Mouse (Mus musculus): ENCODE measurements around the gene Gpc5.

Gpc5 gene

GRCm38 (mm10) chr14:115228075-115228474, 136.1 kb downstream of the Gpc5 start:
- no peaks in the 10 kb centered on the region for H3K36me3 ChIP-seq (ENCODE audit: control insufficient read depth, insufficient read depth, low read length, poor library complexity, severe bottlenecking)
- H3K27me3 ChIP-seq (ENCODE audit: control insufficient read depth, insufficient read depth, low read length, poor library complexity, severe bottlenecking), result no peaks in the 10 kb centered on the region
- no peak for DNase-seq (ENCODE audit: low read depth, low spot score)

GRCm38 (mm10) chr14:115236387-115236786, 144.4 kb downstream of the Gpc5 start:
- DNase-seq (ENCODE audit: low read depth, low spot score), result no peak
- H3K36me3 ChIP-seq (ENCODE audit: control insufficient read depth, insufficient read depth, low read length, poor library complexity, severe bottlenecking), result no peaks in the 10 kb centered on the region
- H3K27me3 ChIP-seq (ENCODE audit: control insufficient read depth, insufficient read depth, low read length, poor library complexity, severe bottlenecking), result no peaks in the 10 kb centered on the region

- DNase-seq (ENCODE audit: low read depth, low spot score), result no peak
- Histone ChIP-seq H3K27me3 (ENCODE audit: control insufficient read depth, insufficient read depth, low read length, poor library complexity, severe bottlenecking) (no peaks in the 10 kb centered on the region), H3K36me3 (ENCODE audit: control insufficient read depth, insufficient read depth, low read length, poor library complexity, severe bottlenecking) (no peaks in the 10 kb centered on the region)
Observed at GRCm38 (mm10) chr14:115240621-115241373, 148.8 kb downstream of the Gpc5 start.

GRCm38 (mm10) chr14:115250537-115250936, 158.5 kb downstream of the Gpc5 start:
- Histone ChIP-seq H3K36me3 (ENCODE audit: control insufficient read depth, insufficient read depth, low read length, poor library complexity, severe bottlenecking) (no peaks in the 10 kb centered on the region), H3K27me3 (ENCODE audit: control insufficient read depth, insufficient read depth, low read length, poor library complexity, severe bottlenecking) (no peaks in the 10 kb centered on the region; the same call in 1 of the 2 replicates)
- DNase-seq (ENCODE audit: low read depth, low spot score), result no peak

GRCm38 (mm10) chr14:115251791-115252190, 159.8 kb downstream of the Gpc5 start:
- Histone ChIP-seq H3K36me3 (ENCODE audit: control insufficient read depth, insufficient read depth, low read length, poor library complexity, severe bottlenecking) (no peaks in the 10 kb centered on the region), H3K27me3 (ENCODE audit: control insufficient read depth, insufficient read depth, low read length, poor library complexity, severe bottlenecking) (no peaks in the 10 kb centered on the region; the same call in 1 of the 2 replicates)
- DNase-seq (ENCODE audit: low read depth, low spot score), result no peak

GRCm38 (mm10) chr14:115253155-115253554, 161.1 kb downstream of the Gpc5 start:
- DNase-seq (ENCODE audit: low read depth, low spot score), result no peak
- H3K36me3 ChIP-seq (ENCODE audit: control insufficient read depth, insufficient read depth, low read length, poor library complexity, severe bottlenecking), result no peaks in the 10 kb centered on the region
- H3K27me3 ChIP-seq (ENCODE audit: control insufficient read depth, insufficient read depth, low read length, poor library complexity, severe bottlenecking), result no peaks in the 10 kb centered on the region

- no peak for DNase-seq (ENCODE audit: low read depth, low spot score)
- Histone ChIP-seq H3K27me3 (ENCODE audit: control insufficient read depth, insufficient read depth, low read length, poor library complexity, severe bottlenecking) (no peaks in the 10 kb centered on the region), H3K36me3 (ENCODE audit: control insufficient read depth, insufficient read depth, low read length, poor library complexity, severe bottlenecking) (no peaks in the 10 kb centered on the region)
Observed at GRCm38 (mm10) chr14:115253685-115254084, 161.7 kb downstream of the Gpc5 start.

GRCm38 (mm10) chr14:115269703-115270402, 177.8 kb downstream of the Gpc5 start:
- Histone ChIP-seq H3K27me3 (ENCODE audit: control insufficient read depth, insufficient read depth, low read length, poor library complexity, severe bottlenecking) (no peaks in the 10 kb centered on the region), H3K36me3 (ENCODE audit: control insufficient read depth, insufficient read depth, low read length, poor library complexity, severe bottlenecking) (no peaks in the 10 kb centered on the region)
- no peak for DNase-seq (ENCODE audit: low read depth, low spot score)

GRCm38 (mm10) chr14:115270445-115270844, 178.4 kb downstream of the Gpc5 start:
- Histone ChIP-seq H3K36me3 (ENCODE audit: control insufficient read depth, insufficient read depth, low read length, poor library complexity, severe bottlenecking) (no peaks in the 10 kb centered on the region), H3K27me3 (ENCODE audit: control insufficient read depth, insufficient read depth, low read length, poor library complexity, severe bottlenecking) (no peaks in the 10 kb centered on the region)
- DNase-seq (ENCODE audit: low read depth, low spot score), result no peak

- Histone ChIP-seq H3K27me3 (ENCODE audit: control insufficient read depth, insufficient read depth, low read length, poor library complexity, severe bottlenecking) (no peaks in the 10 kb centered on the region), H3K36me3 (ENCODE audit: control insufficient read depth, insufficient read depth, low read length, poor library complexity, severe bottlenecking) (no peaks in the 10 kb centered on the region)
- DNase-seq (ENCODE audit: low read depth, low spot score), result no peak
Observed at GRCm38 (mm10) chr14:115282782-115283181, 190.8 kb downstream of the Gpc5 start.

GRCm38 (mm10) chr14:115324247-115324646, 232.2 kb downstream of the Gpc5 start:
- Histone ChIP-seq H3K36me3 (ENCODE audit: control insufficient read depth, insufficient read depth, low read length, poor library complexity, severe bottlenecking) (no peaks in the 10 kb centered on the region), H3K27me3 (ENCODE audit: control insufficient read depth, insufficient read depth, low read length, poor library complexity, severe bottlenecking) (no peaks in the 10 kb centered on the region)
- DNase-seq (ENCODE audit: low read depth, low spot score), result no peak

- DNase-seq (ENCODE audit: low read depth, low spot score), result no peak
- Histone ChIP-seq H3K36me3 (ENCODE audit: control insufficient read depth, insufficient read depth, low read length, poor library complexity, severe bottlenecking) (no peaks in the 10 kb centered on the region), H3K27me3 (ENCODE audit: control insufficient read depth, insufficient read depth, low read length, poor library complexity, severe bottlenecking) (no peaks in the 10 kb centered on the region)
Observed at GRCm38 (mm10) chr14:115326426-115326825, 234.4 kb downstream of the Gpc5 start.

GRCm38 (mm10) chr14:115339084-115339483, 247.1 kb downstream of the Gpc5 start:
- no peak for DNase-seq (ENCODE audit: low read depth, low spot score)
- no peaks in the 10 kb centered on the region for H3K36me3 ChIP-seq (ENCODE audit: control insufficient read depth, insufficient read depth, low read length, poor library complexity, severe bottlenecking)

GRCm38 (mm10) chr14:115342597-115342996, 250.6 kb downstream of the Gpc5 start:
- DNase-seq (ENCODE audit: low read depth, low spot score), result no peak
- H3K27me3 ChIP-seq (ENCODE audit: control insufficient read depth, insufficient read depth, low read length, poor library complexity, severe bottlenecking), result no peaks in the 10 kb centered on the region
- H3K36me3 ChIP-seq (ENCODE audit: control insufficient read depth, insufficient read depth, low read length, poor library complexity, severe bottlenecking), result no peaks in the 10 kb centered on the region

More at GRCm38 (mm10) chr14:115339084-115339483, 247.1 kb downstream of the Gpc5 start:
- no peaks in the 10 kb centered on the region for H3K27me3 ChIP-seq (ENCODE audit: control insufficient read depth, insufficient read depth, low read length, poor library complexity, severe bottlenecking)

- no peak for DNase-seq (ENCODE audit: low read depth, low spot score)
- H3K27me3 ChIP-seq (ENCODE audit: control insufficient read depth, insufficient read depth, low read length, poor library complexity, severe bottlenecking), result no peaks in the 10 kb centered on the region
- no peaks in the 10 kb centered on the region for H3K36me3 ChIP-seq (ENCODE audit: control insufficient read depth, insufficient read depth, low read length, poor library complexity, severe bottlenecking)
Observed at GRCm38 (mm10) chr14:115349448-115349847, 257.4 kb downstream of the Gpc5 start.

All from splenic B cell, adult 2 months (primary cell).